Mouse (Mus musculus): ENCODE measurements at regions not wholly inside any gene's neighbourhood (a gene's known extent, or its start where the extent isn't known, plus 50 kb on each side); places are given as distances from the start of the nearest gene placed in this dataset.

- TF ChIP-seq CTCF (conservative IDR thresholded peaks at IDR 0.05; ENCODE audit: low read length) (no peak), NANOG (IDR thresholded peaks at IDR 0.05; ENCODE audit: borderline replicate concordance, low read length) (no peak)
Measured at GRCm38 (mm10) chr3:128127836-128128235, 231.7 kb upstream of the Fam241a start.
